Mouse (Mus musculus): Measurements from ENCODE around the gene Pip4p1.

Pip4p1 gene

DNA sequence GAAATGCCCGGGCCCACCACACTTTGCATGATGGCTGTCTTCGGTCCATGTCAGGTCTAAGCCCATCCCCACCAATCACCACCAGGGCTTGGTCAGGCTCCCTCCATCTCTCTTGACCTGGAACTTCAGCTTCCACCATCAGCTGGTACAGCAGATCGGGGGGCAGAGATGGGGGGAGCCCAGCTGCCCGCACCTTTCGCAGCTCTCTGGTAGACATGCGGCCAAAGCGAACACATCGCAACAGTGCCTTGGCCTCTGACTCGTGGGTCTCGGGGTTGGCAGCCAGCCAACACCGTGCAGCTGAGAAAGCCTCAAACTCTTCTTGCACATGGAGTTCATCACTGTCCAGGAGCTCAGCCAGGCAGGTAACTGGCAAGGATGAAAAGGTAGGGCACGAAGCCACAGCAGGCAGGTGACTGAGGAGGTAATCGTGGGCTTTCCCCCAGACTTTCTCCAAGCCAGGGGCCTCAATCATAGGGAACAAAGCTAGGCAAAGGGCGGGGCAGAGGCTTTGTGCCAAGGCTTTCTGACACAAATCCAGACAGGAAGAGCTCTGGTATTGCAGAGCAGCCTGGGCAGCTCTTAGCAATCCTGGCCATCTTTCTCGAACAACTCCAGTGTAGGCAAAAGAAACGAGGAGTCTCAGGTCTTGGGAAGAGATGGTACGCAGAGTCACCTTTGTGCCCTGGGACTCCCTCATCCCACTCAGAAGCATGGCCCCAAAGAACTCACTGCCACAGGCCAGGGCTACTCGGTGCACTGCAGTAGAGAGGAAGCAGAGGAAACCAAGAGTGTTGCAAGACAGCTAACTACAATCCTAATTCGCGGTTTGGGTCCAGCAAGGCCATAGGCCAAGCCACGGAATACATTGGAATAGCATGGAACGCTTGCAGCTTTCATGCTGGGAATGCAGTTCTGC is 37.9 kb downstream of the Pip4p1 start:
- no peak for DNase-seq (ENCODE audit: low spot score)

GRCm38 (mm10) chr14:50892091-50892490 is 38.6 kb downstream of the Pip4p1 start:
- no peak for DNase-seq (ENCODE audit: low spot score)

- no peak for DNase-seq (ENCODE audit: low spot score)
Measured at GRCm38 (mm10) chr14:50891621-50892020, 39.0 kb downstream of the Pip4p1 start.

- DNase-seq (ENCODE audit: low spot score), result no peak
Measured at GRCm38 (mm10) chr14:50876236-50876950, 54.3 kb downstream of the Pip4p1 start.
